8 mouse cellular contexts compared by ENCODE assay signal in genomic region chr17:10334481-10334880, GRCm38 (mm10). TPM values are rescaled to one million over a fixed set of nuclear protein-coding genes. Genes with fewer than 3 reads are reported as not detected.
DNase-seq lines count a peak whose midpoint lies in the region; ATAC-seq and TF ChIP-seq lines count a peak whose summit lies in the region.

No protein-coding gene starts in this region.

- no peak for TF ChIP-seq CTCF in cerebellum, adult 2 months (IDR thresholded peaks at IDR 0.05; ENCODE audit: borderline replicate concordance, insufficient read depth, low read depth, low read length)

- no peaks in the 10 kb centered on the region for H3K9me3 ChIP-seq in neural tube, embryonic 11.5 days (ENCODE audit: control insufficient read depth, low read length)
- H3K9me3 ChIP-seq in liver, embryonic 12.5 days (replicated peaks), result no peaks in the 10 kb centered on the region

- no peak overlapping the region for H3K4me3 ChIP-seq in cerebellum, adult 2 months (replicated peaks; ENCODE audit: insufficient read depth, low read depth, low read length)
- H3K4me3 ChIP-seq in neural tube, embryonic 11.5 days (ENCODE audit: low read depth, low read length), result no peak overlapping the region; the same call in 1 of the 2 replicates
- no peak overlapping the region for H3K4me3 ChIP-seq in liver, embryonic 12.5 days

- no peaks in the 10 kb centered on the region for H3K36me3 ChIP-seq in neural tube, embryonic 11.5 days (ENCODE audit: control insufficient read depth, insufficient read depth, low read length)
- no peaks in the 10 kb centered on the region for H3K36me3 ChIP-seq in liver, embryonic 12.5 days

- H3K27ac ChIP-seq in cerebellum, adult 2 months (ENCODE audit: insufficient read depth, low read length), result peak overlapping the region; percentile 9; the same call in 1 of the 2 replicates
- peak overlapping the region; percentile 90 for H3K27ac ChIP-seq in neural tube, embryonic 11.5 days (ENCODE audit: low read depth, low read length)
- H3K27ac ChIP-seq in liver, embryonic 12.5 days, result no peak overlapping the region

- no peak for DNase-seq in cerebellum, adult 2 months
- DNase-seq in cerebellum, adult 11 months, result no peak
- DNase-seq in neural tube, embryonic 11.5 days (ENCODE audit: low spot score), result no peak
- no peak for DNase-seq in neural tube, embryonic 10.5 days (ENCODE audit: extremely low spot score, low spot score)
- peak; percentile 20 for DNase-seq in testis, postnatal 10 days (ENCODE audit: low spot score)
- DNase-seq in adrenal gland, postnatal 4 days (ENCODE audit: low spot score in 2 of 2), result no peak
- DNase-seq in left cerebral cortex, adult 8-10 months (ENCODE audit: low spot score in 2 of 2), result no peak

- TF ChIP-seq POLR2A in cerebellum, adult 2 months (IDR thresholded peaks at IDR 0.05; ENCODE audit: borderline replicate concordance, insufficient read depth, low read length), result no peak

- peak overlapping the region; percentile 53 for H3K4me2 ChIP-seq in neural tube, embryonic 11.5 days (ENCODE audit: low read depth)
- H3K4me2 ChIP-seq in liver, embryonic 12.5 days, result peak overlapping the region; percentile 57

- no peaks in the 10 kb centered on the region; the same call in 1 of the 2 replicates for H3K4me1 ChIP-seq in cerebellum, adult 2 months (ENCODE audit: control insufficient read depth, insufficient read depth, low read length)
- H3K4me1 ChIP-seq in neural tube, embryonic 11.5 days (ENCODE audit: control insufficient read depth, insufficient read depth, low read length), result peaks cover 22% of the 10 kb centered on the region; the same call in 1 of the 2 replicates
- H3K4me1 ChIP-seq in liver, embryonic 12.5 days, result peaks cover under 1% of the 10 kb centered on the region; the same call in 1 of the 2 replicates

- no peaks in the 10 kb centered on the region for H3K27me3 ChIP-seq in cerebellum, adult 2 months (ENCODE audit: control insufficient read depth, insufficient read depth, low read length)
- no peaks in the 10 kb centered on the region for H3K27me3 ChIP-seq in neural tube, embryonic 11.5 days (ENCODE audit: control insufficient read depth, insufficient read depth, low read length)
- peaks cover 51% of the 10 kb centered on the region for H3K27me3 ChIP-seq in liver, embryonic 12.5 days (replicated peaks)

- ATAC-seq in neural tube, embryonic 11.5 days (ENCODE audit: insufficient read depth, low FRiP score, low TSS enrichment), result peak; percentile 7; the same call in 1 of the 2 replicates
- ATAC-seq in liver, embryonic 12.5 days, result no peak

- 27% methylated on average over 1 of the region's 1 CpGs for WGBS in cerebellum, adult 2 months
- WGBS in neural tube, embryonic 11.5 days, result 9% methylated on average over 1 of the region's 1 CpGs
- WGBS in liver, embryonic 12.5 days (ENCODE audit: insufficient replicate concordance), result 14% methylated on average over 1 of the region's 1 CpGs

- H3K9ac ChIP-seq in neural tube, embryonic 11.5 days (ENCODE audit: low read length), result peak overlapping the region; percentile 74
- no peak overlapping the region for H3K9ac ChIP-seq in liver, embryonic 12.5 days

RNA-seq across cellular contexts. Expression of gene Qk, which starts 14.8 kb away (rescaled TPM):
- polyA plus RNA-seq in cerebellum, adult 2 months (2012; rRNA removed), result 276 and 278 TPM in 2 replicates
- 53.7 and 57.0 TPM in 2 replicates for polyA plus RNA-seq in neural tube, embryonic 11.5 days (2014; fragmentation: Nextera tagmentation; extraction: Ambion mirVana)
- polyA plus RNA-seq in liver, embryonic 12.5 days (2016; fragmentation: Nextera tagmentation; extraction: Ambion mirVana), result 8.2 and 8.5 TPM in 2 replicates
- 100 to 1,000 TPM; 233 to 246 TPM for total RNA-seq in adrenal gland, postnatal 4 days (2021)
- 100 to 1,000 TPM; 375 to 387 (median 386) TPM for total RNA-seq in left cerebral cortex, adult 8-10 months (2022)
